8 mouse cellular contexts compared by ENCODE assay signal in the genomic region with DNA sequence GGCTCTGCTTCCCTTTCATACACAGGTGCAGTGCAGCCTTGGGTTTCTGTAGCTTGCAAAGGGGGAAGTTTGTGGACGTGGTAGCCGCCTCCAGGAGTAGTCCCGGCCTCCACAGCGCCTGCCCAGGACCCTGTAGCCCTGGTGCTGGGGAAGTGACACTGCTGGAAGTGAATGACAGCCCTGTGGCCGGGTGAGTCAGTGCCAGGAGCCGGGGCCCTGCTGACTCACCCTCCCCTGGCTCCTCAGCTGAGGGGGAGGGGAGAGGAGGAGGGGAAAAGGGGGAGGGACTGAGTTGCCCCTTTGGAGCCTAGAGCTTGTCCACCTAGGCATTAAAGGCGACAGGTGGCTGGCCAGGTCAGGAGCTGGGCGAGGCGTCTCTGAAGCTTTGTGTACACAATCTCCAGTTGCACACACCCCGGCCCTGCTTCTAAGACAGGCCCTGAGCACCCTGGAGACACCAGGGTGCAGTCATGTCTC. TPM values are rescaled to one million over a fixed set of nuclear protein-coding genes. Genes with fewer than 3 reads are reported as not detected.
DNase-seq lines count a peak whose midpoint lies in the region; ATAC-seq and TF ChIP-seq lines count a peak whose summit lies in the region.

No protein-coding gene starts in this region.

- peaks cover 4 to 66% of the 10 kb centered on the region in 2 experiments for H3K36me3 ChIP-seq in CH12.LX (replicated peaks in 1 of 2; ENCODE audit: control insufficient read depth in 1 of 2, insufficient read depth in 1 of 2, low read length in 1 of 2)
- peaks cover 23% of the 10 kb centered on the region for H3K36me3 ChIP-seq in embryonic facial prominence, embryonic 12.5 days
- H3K36me3 ChIP-seq in heart, embryonic 16.5 days (ENCODE audit: control insufficient read depth, insufficient read depth), result 0 out of 2 replicates have a peak, but pooled peaks cover 7% of the 10 kb centered on the region
- H3K36me3 ChIP-seq in midbrain, embryonic 14.5 days (ENCODE audit: control insufficient read depth, insufficient read depth, low read length), result peaks cover 16% of the 10 kb centered on the region
- H3K36me3 ChIP-seq in thymus, adult 2 months (ENCODE audit: control insufficient read depth, insufficient read depth, low read length), result no peaks in the 10 kb centered on the region

- H3K79me2 ChIP-seq in CH12.LX (replicated peaks; ENCODE audit: control insufficient read depth, extremely low read depth, insufficient read depth, poor library complexity, severe bottlenecking), result no peaks in the 10 kb centered on the region

- H3K27me3 ChIP-seq in CH12.LX (replicated peaks), result no peaks in the 10 kb centered on the region
- no peaks in the 10 kb centered on the region for H3K27me3 ChIP-seq in embryonic facial prominence, embryonic 12.5 days
- H3K27me3 ChIP-seq in heart, embryonic 16.5 days (ENCODE audit: control insufficient read depth, insufficient read depth, low read length), result no peaks in the 10 kb centered on the region
- H3K27me3 ChIP-seq in midbrain, embryonic 14.5 days (ENCODE audit: control insufficient read depth, insufficient read depth, low read length), result no peaks in the 10 kb centered on the region
- no peaks in the 10 kb centered on the region for H3K27me3 ChIP-seq in thymus, adult 2 months (ENCODE audit: control insufficient read depth, insufficient read depth, low read length)

- no peak for TF ChIP-seq CTCF in CH12.LX (conservative IDR thresholded peaks at IDR 0.05 in 1 of 2, IDR thresholded peaks at IDR 0.05 in 1 of 2; ENCODE audit: low read depth in 2 of 2, low read length in 2 of 2)
- TF ChIP-seq CTCF in thymus, adult 2 months (IDR thresholded peaks at IDR 0.05; ENCODE audit: borderline replicate concordance, control insufficient read depth, extremely low read depth, insufficient read depth, low read length, poor library complexity), result no peak

- peaks cover 5% of the 10 kb centered on the region for H3K9me3 ChIP-seq in CH12.LX (replicated peaks; ENCODE audit: low read length)
- no peaks in the 10 kb centered on the region for H3K9me3 ChIP-seq in embryonic facial prominence, embryonic 12.5 days
- H3K9me3 ChIP-seq in heart, embryonic 16.5 days (replicated peaks; ENCODE audit: control insufficient read depth, low read length), result 0 out of 2 replicates have a peak, but pooled peaks cover 3% of the 10 kb centered on the region
- H3K9me3 ChIP-seq in midbrain, embryonic 14.5 days (ENCODE audit: control insufficient read depth, low read length), result no peaks in the 10 kb centered on the region

- in situ Hi-C loops in CH12.LX (cut with MboI; ENCODE audit: low pct_ligation_motif_present, low pct_unique_long_range_greater_than_20kb, low sequenced_read_pairs), result no loop called here

- DNase-seq in CH12.LX (ENCODE audit: extremely low read depth), result peak; percentile 85
- peak; percentile 77 for DNase-seq in MN1 (ENCODE audit: low spot score)
- DNase-seq in liver, result peak; percentile 66
- peak; percentile 46 for DNase-seq in midbrain, embryonic 14.5 days
- peak; percentile 15 for DNase-seq in thymus, adult 2 months
- no peak for DNase-seq in ovary, adult 18-20 months (ENCODE audit: low spot score)

- peaks cover 18 to 57% of the 10 kb centered on the region in 2 experiments for H3K4me1 ChIP-seq in CH12.LX (ENCODE audit: control insufficient read depth in 1 of 2, insufficient read depth in 2 of 2)
- H3K4me1 ChIP-seq in embryonic facial prominence, embryonic 12.5 days, result peaks cover 29% of the 10 kb centered on the region
- H3K4me1 ChIP-seq in heart, embryonic 16.5 days (ENCODE audit: control insufficient read depth, insufficient read depth, low read length), result peaks cover 18% of the 10 kb centered on the region
- peaks cover 36% of the 10 kb centered on the region for H3K4me1 ChIP-seq in midbrain, embryonic 14.5 days (ENCODE audit: control insufficient read depth, insufficient read depth, low read length)
- peaks cover 31% of the 10 kb centered on the region for H3K4me1 ChIP-seq in thymus, adult 2 months (replicated peaks; ENCODE audit: control insufficient read depth, insufficient read depth, low read length)

- TF ChIP-seq POLR2A in CH12.LX (IDR thresholded peaks at IDR 0.05; ENCODE audit: low read depth, low read length), result no peak
- TF ChIP-seq POLR2A in thymus, adult 2 months (IDR thresholded peaks at IDR 0.05; ENCODE audit: control insufficient read depth, extremely low read depth, insufficient read depth, low read length, poor library complexity), result no peak

- peak overlapping the region; percentile 62 for H3K27ac ChIP-seq in CH12.LX (ENCODE audit: insufficient read depth, low read depth)
- peak overlapping the region; percentile 79 for H3K27ac ChIP-seq in embryonic facial prominence, embryonic 12.5 days
- peak overlapping the region; percentile 51 for H3K27ac ChIP-seq in heart, embryonic 16.5 days (ENCODE audit: low read length)
- peak overlapping the region; percentile 53 for H3K27ac ChIP-seq in midbrain, embryonic 14.5 days (replicated peaks; ENCODE audit: low read depth, low read length)
- H3K27ac ChIP-seq in thymus, adult 2 months (ENCODE audit: control insufficient read depth, insufficient read depth, low read length), result peak overlapping the region; percentile 47; the same call in 1 of the 2 replicates

- no peak overlapping the region for H3K4me3 ChIP-seq in CH12.LX (replicated peaks in 1 of 3; ENCODE audit: low read depth in 2 of 3, low read length in 2 of 3, poor library complexity in 1 of 3)
- no peak overlapping the region for H3K4me3 ChIP-seq in embryonic facial prominence, embryonic 12.5 days
- no peak overlapping the region for H3K4me3 ChIP-seq in heart, embryonic 16.5 days (ENCODE audit: low read length)
- H3K4me3 ChIP-seq in midbrain, embryonic 14.5 days (replicated peaks; ENCODE audit: low read depth, low read length), result no peak overlapping the region
- H3K4me3 ChIP-seq in thymus, adult 2 months (ENCODE audit: control insufficient read depth, insufficient read depth, low read length), result no peak overlapping the region

- no peak for ATAC-seq in embryonic facial prominence, embryonic 12.5 days (ENCODE audit: insufficient number of reproducible peaks, insufficient read depth, low FRiP score, low TSS enrichment)
- ATAC-seq in heart, embryonic 16.5 days (replicated peaks; ENCODE audit: extremely low read depth, insufficient read depth, low FRiP score), result peak; percentile 66; the same call in 1 of the 2 replicates
- peak; percentile 35; the same call in 1 of the 2 replicates for ATAC-seq in midbrain, embryonic 14.5 days (ENCODE audit: low FRiP score, low TSS enrichment)

- dilution Hi-C loops in CH12.LX (cut with MboI; ENCODE audit: extremely low pct_ligation_motif_present, extremely low pct_unique_long_range_greater_than_20kb, low sequenced_read_pairs), result no loop called here

- TF ChIP-seq EP300 in CH12.LX (IDR thresholded peaks at IDR 0.05; ENCODE audit: low read length), result 0 out of 2 replicates have a peak, but pooled peaks have one; percentile 28

- H3K4me2 ChIP-seq in CH12.LX (ENCODE audit: insufficient read depth, low read depth, poor library complexity, severe bottlenecking), result peak overlapping the region; percentile 14; the same call in 1 of the 2 replicates
- no peak overlapping the region for H3K4me2 ChIP-seq in embryonic facial prominence, embryonic 12.5 days (replicated peaks)
- H3K4me2 ChIP-seq in heart, embryonic 16.5 days (ENCODE audit: low read depth, low read length), result no peak overlapping the region
- no peak overlapping the region for H3K4me2 ChIP-seq in midbrain, embryonic 14.5 days (ENCODE audit: low read length)

- no peak overlapping the region for H3K9ac ChIP-seq in CH12.LX (ENCODE audit: insufficient read depth, low read depth)
- no peak overlapping the region for H3K9ac ChIP-seq in embryonic facial prominence, embryonic 12.5 days
- H3K9ac ChIP-seq in heart, embryonic 16.5 days (ENCODE audit: low read length), result peak overlapping the region; percentile 44
- H3K9ac ChIP-seq in midbrain, embryonic 14.5 days (replicated peaks; ENCODE audit: low read length), result 0 out of 2 replicates have a peak overlapping the region, but pooled peaks have one; percentile 27

- WGBS in embryonic facial prominence, embryonic 12.5 days, result 7% methylated on average over 10 of the region's 10 CpGs
- 23% methylated on average over 10 of the region's 10 CpGs for WGBS in heart, embryonic 16.5 days
- 8% methylated on average over 10 of the region's 10 CpGs for WGBS in midbrain, embryonic 14.5 days
- WGBS in thymus, adult 2 months, result 16% methylated on average over 10 of the region's 10 CpGs

- no peak for TF ChIP-seq RAD21 in CH12.LX (IDR thresholded peaks at IDR 0.05; ENCODE audit: low read depth, low read length)

TF ChIP-seq in CH12.LX, 34 proteins besides CTCF, POLR2A, EP300 and RAD21:
- no peak for TF ChIP-seq PAX5 (IDR thresholded peaks at IDR 0.05; ENCODE audit: low read length)
- TF ChIP-seq JUND (conservative IDR thresholded peaks at IDR 0.05; ENCODE audit: low read depth, low read length), result no peak
- peak; percentile 86 for TF ChIP-seq ETS1 (conservative IDR thresholded peaks at IDR 0.05; ENCODE audit: low read depth, low read length)
- no peak for TF ChIP-seq MAZ (IDR thresholded peaks at IDR 0.05; ENCODE audit: low read depth, low read length)
- TF ChIP-seq NRF1 (IDR thresholded peaks at IDR 0.05; ENCODE audit: low read depth, low read length), result peak; percentile 76
- TF ChIP-seq BHLHE40 (IDR thresholded peaks at IDR 0.05; ENCODE audit: low read depth, low read length), result peak; percentile 12; the same call in 1 of the 2 replicates
- TF ChIP-seq JUN (IDR thresholded peaks at IDR 0.05; ENCODE audit: insufficient read depth, low read depth, low read length), result no peak
- peak; percentile 21; the same call in 1 of the 2 replicates for TF ChIP-seq MAFK (IDR thresholded peaks at IDR 0.05; ENCODE audit: insufficient replicate concordance, low read length)
- TF ChIP-seq CHD1 (IDR thresholded peaks at IDR 0.05; ENCODE audit: low read depth, low read length), result no peak
- peak; percentile 81 for TF ChIP-seq CHD2 (IDR thresholded peaks at IDR 0.05; ENCODE audit: low read length)
- TF ChIP-seq POLR2AphosphoS2 (IDR thresholded peaks at IDR 0.05; ENCODE audit: low read depth, low read length), result no peak
- no peak for TF ChIP-seq ZC3H11A (IDR thresholded peaks at IDR 0.05; ENCODE audit: low read depth, low read length)

RNA-seq across cellular contexts. Expression of a gene that starts 29.0 kb away (rescaled TPM):
- 28.9 and 31.3 TPM in 2 replicates for total RNA-seq in CH12.LX (2012; rRNA removed)
- 28.4 and 30.1 TPM in 2 replicates for total RNA-seq in CH12.LX (2014; rRNA removed)
- polyA plus RNA-seq in CH12.LX (2012; ENCODE audit: insufficient read length, low read depth), result 42.6 and 56.0 TPM in 2 replicates
- 56.2 and 67.5 TPM in 2 replicates for polyA plus RNA-seq in embryonic facial prominence, embryonic 12.5 days (2016; fragmentation: Nextera tagmentation; extraction: Ambion mirVana)
- polyA plus RNA-seq in heart, embryonic 16.5 days (2015; fragmentation: Nextera tagmentation; extraction: Ambion mirVana), result 59.1 and 74.8 TPM in 2 replicates
- polyA plus RNA-seq in midbrain, embryonic 14.5 days (2014; fragmentation: Nextera tagmentation; extraction: Ambion mirVana), result 94.1 and 94.3 TPM in 2 replicates
- 141 and 179 TPM in 2 replicates for polyA plus RNA-seq in thymus, adult 2 months (2012; rRNA removed)

Comparison
In these comparisons a context has a peak if more than half of its experiments do, and no peak if none do; other contexts are left out.
1. H3K9ac ChIP-seq: peak in heart, embryonic 16.5 days (single experiment) and midbrain, embryonic 14.5 days (single experiment); none in CH12.LX (single experiment) and embryonic facial prominence, embryonic 12.5 days (single experiment).
2. Peak in every context shown above with its lines, with median percentiles within 50 percentile points of each other: H3K27ac ChIP-seq.